16 mouse cellular contexts compared by ENCODE assay signal in genomic region chr9:42857756-42858155, GRCm38 (mm10).
"Had no signal": no experiment of that assay in that cellular context is flagged by ENCODE, and none has a peak within 500 bp of the region (broad histone marks: within the 10 kb centered on the region; RNA-seq: fewer than 3 reads in every experiment).

No protein-coding gene starts in this region.

- H3K27me3 ChIP-seq: limb, embryonic 12.5 days; limb, embryonic 15.5 days; midbrain, embryonic 15.5 days had no signal

- DNase-seq: kidney, postnatal 14 days; kidney, postnatal 4 days; left cerebral cortex, postnatal 4 days; liver, postnatal 0 days; lung, embryonic 14.5 days; retina, postnatal 1 day; thymus, adult 18-20 months; thymus, postnatal 14 days; thymus, postnatal 4 days had no signal

- H3K4me3 ChIP-seq: limb, embryonic 12.5 days; limb, embryonic 15.5 days; midbrain, embryonic 12.5 days; midbrain, embryonic 15.5 days; neural tube, embryonic 13.5 days had no signal

- H3K9me3 ChIP-seq: limb, embryonic 12.5 days; limb, embryonic 15.5 days; midbrain, embryonic 12.5 days; midbrain, embryonic 15.5 days; neural tube, embryonic 13.5 days had no signal

- H3K4me1 ChIP-seq: midbrain, embryonic 12.5 days; midbrain, embryonic 15.5 days had no signal

- H3K9ac ChIP-seq: limb, embryonic 12.5 days; limb, embryonic 15.5 days; liver, embryonic 14.5 days; liver, postnatal 0 days; lung, embryonic 14.5 days; midbrain, embryonic 12.5 days; midbrain, embryonic 15.5 days; neural tube, embryonic 13.5 days had no signal

- H3K36me3 ChIP-seq: limb, embryonic 12.5 days; limb, embryonic 15.5 days; midbrain, embryonic 12.5 days; midbrain, embryonic 15.5 days; neural tube, embryonic 13.5 days had no signal

- H3K27ac ChIP-seq: limb, embryonic 12.5 days; limb, embryonic 15.5 days; liver, embryonic 14.5 days; macrophage; midbrain, embryonic 12.5 days; midbrain, embryonic 15.5 days; neural tube, embryonic 13.5 days had no signal
